Mouse (Mus musculus) hindbrain, embryonic 16.5 days (tissue): Measurements from ENCODE around the gene Cmc2. TPM values are rescaled to one million over a fixed set of nuclear protein-coding genes. Genes with fewer than 3 reads are reported as not detected.

Source experiments
- ATAC-seq: fragments of 200-750 bp; cut with Nextera tagmentation; 2 replicates; pipeline ENCODE4 v1.8.0; 2017; ENCODE audit warnings: moderate TSS enrichment, moderate library complexity
- H3K27ac ChIP-seq: fragments of 300-500 bp; sonication (generic); 2 replicates; pipeline ENCODE4 v1.5.1; 2014; ENCODE audit warnings: low read depth, mild to moderate bottlenecking, control low read depth, low read length, moderate library complexity
- H3K27me3 ChIP-seq: fragments of 300-500 bp; sonication (generic); replicated peaks from 2 replicates; pipeline ENCODE4 v1.6.1; 2014; ENCODE audit warnings: low read length; ENCODE audit not compliant: control insufficient read depth, insufficient read depth
- H3K36me3 ChIP-seq: fragments of 300-500 bp; sonication (generic); 2 replicates; pipeline ENCODE4 v1.6.1; 2014; ENCODE audit warnings: mild to moderate bottlenecking, low read length, moderate library complexity, mixed read lengths; ENCODE audit not compliant: control insufficient read depth, insufficient read depth
- H3K4me1 ChIP-seq: fragments of 300-500 bp; sonication (generic); 2 replicates; pipeline ENCODE4 v1.6.1; 2014; ENCODE audit warnings: low read depth, low read length; ENCODE audit not compliant: control insufficient read depth, insufficient read depth
- H3K4me2 ChIP-seq: fragments of 300-500 bp; sonication (generic); 2 replicates; pipeline ENCODE4 v1.6.1; 2014; ENCODE audit warnings: mild to moderate bottlenecking, low read length, control low read depth, moderate library complexity
- H3K4me3 ChIP-seq: fragments of 300-500 bp; sonication (generic); 2 replicates; pipeline ENCODE4 v1.5.1; 2014; ENCODE audit warnings: mild to moderate bottlenecking, low read length, control low read depth, moderate library complexity
- H3K9ac ChIP-seq: fragments of 300-500 bp; sonication (generic); 2 replicates; pipeline ENCODE4 v1.6.1; 2014; ENCODE audit warnings: low read depth, mild to moderate bottlenecking, control low read depth, low read length, moderate library complexity
- H3K9me3 ChIP-seq: fragments of 300-500 bp; sonication (generic); 2 replicates; pipeline ENCODE4 v1.6.1; 2014; ENCODE audit warnings: mild to moderate bottlenecking, low read length, moderate library complexity; ENCODE audit not compliant: control insufficient read depth
- WGBS: fragments of 180-500 bp; shearing (Covaris S2); extraction: QIAGEN DNeasy Blood & Tissue Kit; methylation state at CpG from one replicate; pipeline ENCODE4 v1.1.7; 2014; 5-methylcytosine and 5-hydroxymethylcytosine counted together
- polyA plus RNA-seq: library from polyadenylated mRNA; unstranded; fragments of >200 nt; fragmentation: Nextera tagmentation; extraction: Ambion mirVana; gene quantifications from 2 replicates; pipeline ENCODE4 v1.2.1, GENCODE M21; 2015

Gene Cmc2
- 32.0 and 37.2 TPM in 2 replicates for polyA plus RNA-seq

DNA sequence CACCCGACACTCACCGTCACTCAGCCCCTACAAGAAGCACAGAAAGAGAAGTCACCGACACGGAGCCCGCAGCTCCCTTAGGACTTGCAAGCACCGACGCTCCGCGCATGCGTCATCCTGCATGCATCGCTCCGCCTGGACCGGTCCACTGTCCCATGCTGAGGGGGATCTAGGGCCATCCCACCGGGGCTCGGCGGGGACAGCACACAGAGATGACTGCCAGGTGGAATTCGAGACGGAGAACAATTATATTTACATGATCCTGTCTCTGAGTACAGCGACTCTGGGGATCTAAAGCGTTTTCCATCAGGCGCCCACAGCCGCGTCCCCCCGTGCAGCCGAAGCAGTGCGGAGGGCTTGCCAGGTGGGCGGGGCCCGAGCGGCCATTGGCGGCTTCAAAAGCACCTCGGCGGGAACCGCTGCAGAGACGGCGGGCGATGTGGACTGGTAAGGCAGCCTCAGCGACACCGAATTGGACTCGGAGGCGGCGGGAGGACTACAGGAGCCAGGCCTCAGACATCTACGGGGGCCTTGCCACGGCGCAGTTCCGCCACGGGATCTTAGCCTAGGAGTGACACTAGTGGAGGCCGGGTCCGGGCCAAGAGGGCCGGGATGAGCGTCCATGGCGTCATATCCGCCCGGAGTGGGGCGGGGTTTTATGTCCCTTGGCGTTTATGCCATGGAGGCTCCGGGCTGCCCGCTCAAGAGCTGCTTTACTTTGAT is at the start of gene Cmc2, which contains the start of gene Cenpn:
TSS of gene Cmc2 (minus strand) at position 119 of the 723 bp plus-strand sequence.
TSS of gene Cenpn (plus strand) at position 394 of the 723 bp plus-strand sequence.
- no peaks in the 10 kb centered on the region for H3K36me3 ChIP-seq
- no peaks in the 10 kb centered on the region for H3K9me3 ChIP-seq
- ATAC-seq: peak; percentile 96
- H3K27me3 ChIP-seq: no peaks in the 10 kb centered on the region
- peak within 1 kb of the TSS; percentile 87 for H3K27ac ChIP-seq
- peaks cover 9% of the 10 kb centered on the region for H3K4me1 ChIP-seq
- WGBS: under 1% methylated on average over 55 of the region's 57 CpGs
- H3K4me2 ChIP-seq: peak within 1 kb of the TSS; percentile 88
- peak within 1 kb of the TSS; percentile 84 for H3K4me3 ChIP-seq
- H3K9ac ChIP-seq: peak within 1 kb of the TSS; percentile 72

DNA sequence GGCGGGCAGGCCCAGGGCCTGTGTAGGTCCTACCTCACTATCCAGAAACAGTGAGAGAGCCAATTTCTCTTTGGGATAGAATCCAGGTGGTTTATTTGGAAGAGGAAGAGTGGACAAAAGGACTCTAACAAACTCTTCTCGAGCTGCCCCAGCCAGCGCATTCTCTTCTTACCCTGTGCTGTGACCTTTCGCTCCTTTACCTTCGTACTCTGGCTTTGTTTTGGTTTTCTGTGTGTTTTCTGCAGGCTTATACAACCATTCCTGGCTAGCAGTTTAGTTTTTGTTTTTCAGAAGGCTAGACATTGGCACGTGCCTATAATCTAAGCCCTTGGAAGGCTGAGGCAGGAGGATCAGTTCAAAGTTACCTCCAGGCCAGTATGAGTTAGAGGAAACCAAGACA is 48.3 kb upstream of the Cmc2 start:
- no peak for ATAC-seq
- Histone ChIP-seq H3K27me3 (no peaks in the 10 kb centered on the region), H3K9ac (no peak overlapping the region), H3K4me2 (no peak overlapping the region), H3K27ac (no peak overlapping the region), H3K36me3 (peaks cover 5% of the 10 kb centered on the region; the same call in 1 of the 2 replicates), H3K4me3 (no peak overlapping the region), H3K4me1 (no peaks in the 10 kb centered on the region), H3K9me3 (no peaks in the 10 kb centered on the region)
- WGBS: 85% methylated on average over 6 of the region's 6 CpGs

DNA sequence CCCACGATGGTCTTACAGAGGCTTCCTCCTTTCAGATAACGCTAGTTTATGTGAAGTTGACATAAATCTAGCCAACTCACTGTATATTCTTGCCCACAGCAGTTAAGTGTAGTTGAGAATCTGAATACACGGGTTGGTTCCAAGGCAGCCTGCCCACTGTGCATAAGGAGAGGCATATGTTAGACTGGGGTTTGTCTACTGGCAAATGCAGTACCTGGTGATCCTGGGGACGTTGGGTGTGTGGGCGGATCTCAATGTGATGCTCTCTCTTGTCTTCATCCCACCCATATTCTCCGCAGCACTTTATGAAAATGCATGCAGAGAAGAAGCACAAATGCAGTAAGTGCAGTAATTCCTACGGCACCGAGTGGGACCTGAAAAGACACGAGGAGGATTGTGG is 33.2 kb upstream of the Cmc2 start:
- WGBS: 95% methylated on average over 9 of the region's 9 CpGs
- H3K4me2 ChIP-seq: no peak overlapping the region
- H3K4me1 ChIP-seq: no peaks in the 10 kb centered on the region
- H3K27me3 ChIP-seq: no peaks in the 10 kb centered on the region
- H3K9me3 ChIP-seq: no peaks in the 10 kb centered on the region
- no peak overlapping the region for H3K9ac ChIP-seq
- ATAC-seq: no peak
- H3K36me3 ChIP-seq: peaks cover 35% of the 10 kb centered on the region
- no peak overlapping the region for H3K4me3 ChIP-seq
- no peak overlapping the region for H3K27ac ChIP-seq

DNA sequence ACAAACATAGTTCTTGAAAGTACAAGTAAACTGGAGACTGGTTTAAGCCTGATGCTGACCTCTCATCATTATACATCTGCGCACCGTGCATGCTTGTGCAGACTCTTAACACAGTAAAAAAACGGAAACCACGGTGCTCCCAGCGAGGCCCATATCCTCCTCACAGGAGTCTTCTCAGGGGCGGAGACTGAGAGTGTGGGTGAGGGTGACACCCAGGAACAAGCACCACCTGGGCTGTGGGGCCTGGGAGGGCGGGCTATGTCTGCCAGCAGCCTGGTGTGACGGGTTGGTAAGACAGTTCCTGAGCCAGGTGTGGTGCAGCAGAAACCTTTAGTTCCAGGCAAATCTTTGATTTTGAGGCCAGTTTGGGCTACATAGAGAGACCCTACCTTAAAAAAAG is 31.2 kb upstream of the Cmc2 start:
- Histone ChIP-seq H3K9me3 (no peaks in the 10 kb centered on the region), H3K27ac (no peak overlapping the region), H3K4me1 (no peaks in the 10 kb centered on the region), H3K4me3 (no peak overlapping the region), H3K27me3 (no peaks in the 10 kb centered on the region), H3K36me3 (peaks cover 26% of the 10 kb centered on the region), H3K9ac (no peak overlapping the region), H3K4me2 (no peak overlapping the region)
- ATAC-seq: no peak
- WGBS: 94% methylated on average over 7 of the region's 8 CpGs

DNA sequence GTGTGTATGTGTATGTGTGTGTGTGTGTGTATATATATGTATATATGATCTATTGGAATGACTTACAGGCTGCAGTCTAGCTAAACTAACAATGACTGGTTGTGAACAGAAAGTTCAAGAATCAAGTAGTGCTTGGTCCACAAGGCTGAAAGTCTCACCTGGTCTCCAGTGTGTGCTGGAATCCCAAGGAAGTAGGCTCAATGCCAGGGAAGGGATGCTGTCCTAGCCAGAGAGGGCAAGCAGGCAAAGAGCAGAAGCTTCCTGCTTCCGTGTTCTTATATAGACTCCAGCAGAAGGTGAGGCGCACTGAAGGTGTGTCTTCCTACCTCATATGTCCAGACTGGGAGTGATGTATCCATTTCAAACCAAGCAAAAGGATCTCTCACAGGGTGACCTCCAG is 30.5 kb upstream of the Cmc2 start:
- H3K4me3 ChIP-seq: no peak overlapping the region
- 98% methylated on average over 2 of the region's 2 CpGs for WGBS
- no peak overlapping the region for H3K4me2 ChIP-seq
- H3K9me3 ChIP-seq: no peaks in the 10 kb centered on the region
- no peak overlapping the region for H3K27ac ChIP-seq
- H3K4me1 ChIP-seq: no peaks in the 10 kb centered on the region
- no peak overlapping the region for H3K9ac ChIP-seq
- H3K27me3 ChIP-seq: no peaks in the 10 kb centered on the region
- peaks cover 22% of the 10 kb centered on the region for H3K36me3 ChIP-seq
- no peak for ATAC-seq

DNA sequence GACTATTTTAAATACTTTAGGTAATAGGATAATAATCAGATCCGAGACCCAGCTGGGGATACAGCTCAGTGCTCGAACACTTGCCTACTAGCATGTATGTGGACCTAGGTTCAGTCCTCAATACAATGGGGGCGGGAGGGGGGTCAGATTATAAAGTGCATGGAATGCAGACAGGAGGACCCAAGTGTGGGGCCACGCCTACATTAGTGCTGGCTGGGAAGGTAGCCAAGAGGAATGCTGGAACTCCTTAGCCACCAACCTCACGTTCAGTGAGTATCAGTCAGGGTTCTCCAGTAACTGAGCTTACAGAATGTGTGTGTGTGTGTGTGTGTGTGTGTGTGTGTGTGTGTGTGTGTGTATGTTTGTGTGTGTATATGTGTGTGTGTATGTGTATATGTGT is 30.1 kb upstream of the Cmc2 start:
- H3K27ac ChIP-seq: no peak overlapping the region
- H3K27me3 ChIP-seq: no peaks in the 10 kb centered on the region
- 69% methylated on average over 5 of the region's 5 CpGs for WGBS
- H3K4me1 ChIP-seq: peaks cover 3% of the 10 kb centered on the region; the same call in 1 of the 2 replicates
- peaks cover 22% of the 10 kb centered on the region for H3K36me3 ChIP-seq
- no peak overlapping the region for H3K4me2 ChIP-seq
- no peak for ATAC-seq
- no peak overlapping the region for H3K9ac ChIP-seq
- no peak overlapping the region for H3K4me3 ChIP-seq
- H3K9me3 ChIP-seq: no peaks in the 10 kb centered on the region

DNA sequence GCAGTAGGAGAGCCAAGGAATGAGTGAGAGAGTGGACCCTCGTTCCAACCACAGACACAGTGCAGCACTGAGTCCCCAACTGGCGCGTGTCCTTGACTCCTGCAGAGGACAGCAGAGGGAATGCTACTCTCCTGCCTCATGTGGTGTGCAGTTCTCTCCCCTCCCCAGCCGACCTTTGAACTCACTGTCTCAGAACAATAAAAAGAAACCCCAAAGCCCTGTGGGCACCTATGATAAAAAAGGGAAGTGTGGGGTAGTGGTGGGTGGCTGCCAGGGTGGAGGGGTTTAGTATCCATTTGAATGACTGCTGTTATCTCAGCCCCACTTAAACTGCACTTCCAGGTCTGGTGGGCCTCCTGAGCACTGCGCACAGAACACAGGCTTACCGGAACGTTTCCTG is 26.3 kb upstream of the Cmc2 start:
- WGBS: 95% methylated on average over 7 of the region's 7 CpGs
- H3K4me2 ChIP-seq: no peak overlapping the region
- no peak overlapping the region for H3K27ac ChIP-seq
- H3K4me3 ChIP-seq: no peak overlapping the region
- no peak for ATAC-seq
- H3K4me1 ChIP-seq: peaks cover 16% of the 10 kb centered on the region
- no peaks in the 10 kb centered on the region for H3K27me3 ChIP-seq
- H3K9ac ChIP-seq: no peak overlapping the region
- no peaks in the 10 kb centered on the region for H3K36me3 ChIP-seq
- no peaks in the 10 kb centered on the region for H3K9me3 ChIP-seq

DNA sequence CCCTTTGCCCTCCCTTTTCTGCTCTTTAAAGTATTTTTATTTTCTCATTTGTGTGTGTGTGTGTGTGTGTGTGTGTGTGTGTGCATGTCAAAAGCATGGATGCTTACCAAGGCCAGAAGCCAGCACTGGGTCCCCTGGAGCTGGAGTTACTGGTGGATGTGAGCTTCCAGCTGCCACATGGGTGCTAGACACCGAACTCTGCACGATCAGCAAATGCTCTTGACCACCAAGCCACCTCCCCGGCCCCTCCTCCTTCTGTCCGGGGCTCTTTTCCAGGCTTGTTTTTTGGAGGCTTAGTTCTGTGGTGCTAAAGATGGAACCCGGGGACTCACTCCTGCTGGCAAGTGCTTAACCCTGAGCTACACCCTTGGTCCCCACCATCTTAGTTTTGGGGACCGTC is 25.6 kb upstream of the Cmc2 start:
- WGBS: 90% methylated on average over 6 of the region's 6 CpGs
- H3K27me3 ChIP-seq: no peaks in the 10 kb centered on the region

DNA sequence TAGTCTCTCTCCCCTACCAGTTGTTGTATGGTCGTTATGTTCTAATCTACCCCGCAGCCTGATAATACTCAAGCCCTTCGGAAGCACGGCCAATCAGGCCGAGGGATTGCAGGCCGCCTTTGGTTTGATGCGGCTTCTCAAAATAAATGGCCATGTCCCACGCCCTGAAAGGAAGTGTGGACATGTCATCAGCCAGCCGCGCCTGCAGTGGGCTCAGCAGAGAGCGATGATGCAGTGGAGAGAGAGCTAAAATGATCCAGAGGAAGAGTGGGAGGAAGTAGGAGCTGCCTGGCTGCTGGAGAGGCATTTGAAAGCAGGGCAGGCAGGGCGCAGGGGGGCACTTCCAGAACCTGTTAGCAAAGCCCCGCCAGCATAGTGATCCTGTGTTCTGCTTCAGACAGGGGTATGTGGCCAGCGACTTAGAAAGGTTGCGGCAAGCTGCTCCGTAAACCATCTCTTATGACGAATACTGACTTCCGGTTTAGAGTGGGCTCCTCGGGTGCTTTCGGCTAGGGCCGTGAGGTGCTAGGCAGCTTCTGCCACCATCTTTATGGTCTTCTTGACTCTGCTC is 25.1 kb upstream of the Cmc2 start:
- Histone ChIP-seq H3K4me1 (peaks cover 16% of the 10 kb centered on the region), H3K27ac (no peak overlapping the region), H3K36me3 (no peaks in the 10 kb centered on the region), H3K9me3 (no peaks in the 10 kb centered on the region), H3K4me3 (no peak overlapping the region), H3K9ac (no peak overlapping the region), H3K4me2 (no peak overlapping the region), H3K27me3 (no peaks in the 10 kb centered on the region)
- WGBS: 85% methylated on average over 21 of the region's 21 CpGs
- ATAC-seq: no peak

More for the DNA sequence above, 25.6 kb upstream of the Cmc2 start:
- no peak overlapping the region for H3K4me3 ChIP-seq
- H3K4me1 ChIP-seq: peaks cover 16% of the 10 kb centered on the region
- H3K4me2 ChIP-seq: no peak overlapping the region
- H3K9me3 ChIP-seq: no peaks in the 10 kb centered on the region
- H3K9ac ChIP-seq: no peak overlapping the region
- H3K36me3 ChIP-seq: no peaks in the 10 kb centered on the region
- H3K27ac ChIP-seq: no peak overlapping the region
- ATAC-seq: no peak
